Mouse (Mus musculus): ENCODE data around the gene Tspan10.

DNA sequence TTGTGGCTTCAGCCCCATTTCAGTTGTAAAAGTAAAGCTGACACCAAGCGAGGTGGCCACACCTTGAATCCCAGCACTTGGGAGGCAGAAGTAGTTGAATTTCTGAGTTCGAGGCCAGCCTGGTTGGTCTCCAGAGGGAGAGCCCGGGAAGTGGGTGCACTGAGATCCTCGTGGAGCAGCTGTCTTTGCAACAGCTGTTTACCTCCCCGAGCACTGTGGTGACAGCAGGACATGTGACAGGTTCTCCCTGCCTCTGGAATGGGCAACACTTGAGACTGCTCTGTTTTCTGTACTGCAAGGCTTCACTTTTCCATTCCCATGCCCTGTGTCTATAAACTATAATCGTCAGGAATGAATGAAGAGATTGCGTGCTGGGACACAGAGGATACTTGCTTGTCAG is 24.6 kb upstream of the Tspan10 start:
- TF ChIP-seq MYB (IDR thresholded peaks at IDR 0.05; ENCODE audit: low read depth, low read length) (no peak), ETS1 (IDR thresholded peaks at IDR 0.05; ENCODE audit: low read depth, low read length) (no peak)

All from MEL (cell line).